Mouse (Mus musculus): Measurements from ENCODE around the gene Gm37240. TPM values are rescaled to one million over a fixed set of nuclear protein-coding genes. Genes with fewer than 3 reads are reported as not detected.

Gm37240 gene
- polyA plus RNA-seq, 1 experiment from 2014 or later, result 0.08 TPM

- Histone ChIP-seq H3K27ac (peak overlapping the region; percentile 41), H3K4me2 (peak overlapping the region; percentile 28), H3K9ac (no peak overlapping the region), H3K27me3 (no peaks in the 10 kb centered on the region), H3K36me3 (no peaks in the 10 kb centered on the region), H3K9me3 (no peaks in the 10 kb centered on the region), H3K4me3 (no peak overlapping the region), H3K4me1 (replicated peaks) (peaks cover 23% of the 10 kb centered on the region)
- peak; percentile 81 for ATAC-seq (ENCODE audit: low FRiP score)
- WGBS, result 57% methylated on average over 18 of the region's 18 CpGs
Observed at GRCm38 (mm10) chr3:84745537-84746189, 1141.7 kb downstream of the Gm37240 start.

GRCm38 (mm10) chr3:84744707-84745106 is 1142.6 kb downstream of the Gm37240 start:
- ATAC-seq (ENCODE audit: low FRiP score), result no peak
- H3K27ac ChIP-seq, result 0 out of 2 replicates have a peak overlapping the region, but pooled peaks have one; percentile 8

GRCm38 (mm10) chr3:84740050-84740596 is 1147.2 kb downstream of the Gm37240 start:
- WGBS, result 43% methylated on average over 10 of the region's 10 CpGs
- H3K9me3 ChIP-seq, result no peaks in the 10 kb centered on the region
- peak overlapping the region; percentile 78 for H3K27ac ChIP-seq
- H3K36me3 ChIP-seq, result no peaks in the 10 kb centered on the region
- H3K4me3 ChIP-seq, result no peak overlapping the region
- ATAC-seq (ENCODE audit: low FRiP score), result peak; percentile 79
- H3K9ac ChIP-seq, result peak overlapping the region; percentile 56
- 0 out of 2 replicates have a peak, but pooled peaks cover 3% of the 10 kb centered on the region for H3K27me3 ChIP-seq
- H3K4me1 ChIP-seq (replicated peaks), result peaks cover 28% of the 10 kb centered on the region
- H3K4me2 ChIP-seq, result peak overlapping the region; percentile 21

More at GRCm38 (mm10) chr3:84744707-84745106, 1142.6 kb downstream of the Gm37240 start:
- Histone ChIP-seq H3K9ac (no peak overlapping the region), H3K36me3 (no peaks in the 10 kb centered on the region), H3K27me3 (no peaks in the 10 kb centered on the region), H3K4me1 (replicated peaks) (peaks cover 31% of the 10 kb centered on the region), H3K4me3 (no peak overlapping the region), H3K4me2 (no peak overlapping the region), H3K9me3 (no peaks in the 10 kb centered on the region)
- 75% methylated on average over 13 of the region's 13 CpGs for WGBS

GRCm38 (mm10) chr3:84737137-84737536 is 1150.2 kb downstream of the Gm37240 start:
- no peaks in the 10 kb centered on the region for H3K36me3 ChIP-seq

GRCm38 (mm10) chr3:84735716-84736115 is 1151.6 kb downstream of the Gm37240 start:
- Histone ChIP-seq H3K36me3 (no peaks in the 10 kb centered on the region), H3K4me3 (no peak overlapping the region), H3K9ac (no peak overlapping the region), H3K9me3 (no peaks in the 10 kb centered on the region), H3K4me2 (no peak overlapping the region), H3K27ac (no peak overlapping the region), H3K27me3 (0 out of 2 replicates have a peak, but pooled peaks cover 12% of the 10 kb centered on the region), H3K4me1 (replicated peaks) (peaks cover 52% of the 10 kb centered on the region)
- WGBS, result 55% methylated on average over 10 of the region's 10 CpGs
- ATAC-seq (ENCODE audit: low FRiP score), result no peak

More at GRCm38 (mm10) chr3:84737137-84737536, 1150.2 kb downstream of the Gm37240 start:
- Histone ChIP-seq H3K4me2 (no peak overlapping the region), H3K27ac (no peak overlapping the region), H3K27me3 (0 out of 2 replicates have a peak, but pooled peaks cover 12% of the 10 kb centered on the region), H3K9ac (no peak overlapping the region), H3K4me3 (no peak overlapping the region), H3K9me3 (no peaks in the 10 kb centered on the region), H3K4me1 (replicated peaks) (peaks cover 38% of the 10 kb centered on the region)
- ATAC-seq (ENCODE audit: low FRiP score), result no peak
- 82% methylated on average over 3 of the region's 3 CpGs for WGBS

- no peak for ATAC-seq (ENCODE audit: low FRiP score)
- peaks cover 26% of the 10 kb centered on the region for H3K27me3 ChIP-seq
- 3% methylated on average over 6 of the region's 6 CpGs for WGBS
- H3K4me2 ChIP-seq, result peak overlapping the region; percentile 53
- no peaks in the 10 kb centered on the region for H3K9me3 ChIP-seq
- H3K4me1 ChIP-seq (replicated peaks), result peaks cover 51% of the 10 kb centered on the region
- H3K27ac ChIP-seq, result peak overlapping the region; percentile 87
- peak overlapping the region; percentile 54 for H3K9ac ChIP-seq
- H3K4me3 ChIP-seq, result peak overlapping the region; percentile 25
- H3K36me3 ChIP-seq, result no peaks in the 10 kb centered on the region
Observed at GRCm38 (mm10) chr3:84732516-84732915, 1154.8 kb downstream of the Gm37240 start.

GRCm38 (mm10) chr3:84732016-84732502 is 1155.3 kb downstream of the Gm37240 start:
- ATAC-seq (ENCODE audit: low FRiP score), result peak; percentile 75
- Histone ChIP-seq H3K4me2 (peak overlapping the region; percentile 53), H3K4me1 (replicated peaks) (peaks cover 51% of the 10 kb centered on the region), H3K4me3 (peak overlapping the region; percentile 25), H3K36me3 (no peaks in the 10 kb centered on the region), H3K9me3 (no peaks in the 10 kb centered on the region), H3K27ac (peak overlapping the region; percentile 87), H3K9ac (peak overlapping the region; percentile 54), H3K27me3 (peaks cover 26% of the 10 kb centered on the region)
- 2% methylated on average over 20 of the region's 20 CpGs for WGBS

GRCm38 (mm10) chr3:84731403-84732015 is 1155.8 kb downstream of the Gm37240 start:
- WGBS, result 12% methylated on average over 9 of the region's 9 CpGs
- Histone ChIP-seq H3K27me3 (peaks cover 26% of the 10 kb centered on the region), H3K4me3 (peak overlapping the region; percentile 25), H3K4me2 (peak overlapping the region; percentile 53), H3K27ac (peak overlapping the region; percentile 87), H3K36me3 (no peaks in the 10 kb centered on the region), H3K9ac (peak overlapping the region; percentile 54), H3K4me1 (replicated peaks) (peaks cover 48% of the 10 kb centered on the region), H3K9me3 (no peaks in the 10 kb centered on the region)
- peak; percentile 36 for ATAC-seq (ENCODE audit: low FRiP score)

GRCm38 (mm10) chr3:84731003-84731402 is 1156.3 kb downstream of the Gm37240 start:
- Histone ChIP-seq H3K4me1 (replicated peaks) (peaks cover 48% of the 10 kb centered on the region), H3K9me3 (no peaks in the 10 kb centered on the region), H3K27me3 (peaks cover 26% of the 10 kb centered on the region), H3K36me3 (no peaks in the 10 kb centered on the region), H3K4me3 (no peak overlapping the region), H3K27ac (peak overlapping the region; percentile 87), H3K9ac (no peak overlapping the region), H3K4me2 (peak overlapping the region; percentile 53)
- ATAC-seq (ENCODE audit: low FRiP score), result no peak; the same call in 1 of the 2 replicates
- WGBS, result 36% methylated on average over 5 of the region's 5 CpGs

- H3K9ac ChIP-seq, result no peak overlapping the region
Observed at GRCm38 (mm10) chr3:84729806-84730205, 1157.5 kb downstream of the Gm37240 start.

GRCm38 (mm10) chr3:84723996-84724395 is 1163.3 kb downstream of the Gm37240 start:
- Histone ChIP-seq H3K9ac (no peak overlapping the region), H3K4me2 (no peak overlapping the region), H3K27me3 (peaks cover 5% of the 10 kb centered on the region; the same call in 1 of the 2 replicates), H3K4me1 (replicated peaks) (no peaks in the 10 kb centered on the region), H3K4me3 (no peak overlapping the region), H3K27ac (no peak overlapping the region), H3K36me3 (no peaks in the 10 kb centered on the region), H3K9me3 (no peaks in the 10 kb centered on the region)
- ATAC-seq (ENCODE audit: low FRiP score), result no peak
- 63% methylated on average over 5 of the region's 5 CpGs for WGBS

More at GRCm38 (mm10) chr3:84729806-84730205, 1157.5 kb downstream of the Gm37240 start:
- H3K4me2 ChIP-seq, result no peak overlapping the region
- H3K27me3 ChIP-seq, result peaks cover 26% of the 10 kb centered on the region
- ATAC-seq (ENCODE audit: low FRiP score), result no peak
- H3K27ac ChIP-seq, result no peak overlapping the region
- H3K4me1 ChIP-seq (replicated peaks), result peaks cover 39% of the 10 kb centered on the region
- H3K4me3 ChIP-seq, result no peak overlapping the region
- no peaks in the 10 kb centered on the region for H3K36me3 ChIP-seq
- WGBS, result 86% methylated on average over 6 of the region's 6 CpGs
- H3K9me3 ChIP-seq, result no peaks in the 10 kb centered on the region

- no peak for ATAC-seq (ENCODE audit: low FRiP score)
- 95% methylated on average over 4 of the region's 4 CpGs for WGBS
Observed at GRCm38 (mm10) chr3:84722680-84723079, 1164.6 kb downstream of the Gm37240 start.

More at GRCm38 (mm10) chr3:84722680-84723079, 1164.6 kb downstream of the Gm37240 start:
- H3K4me2 ChIP-seq, result no peak overlapping the region
- H3K9ac ChIP-seq, result no peak overlapping the region
- H3K36me3 ChIP-seq, result no peaks in the 10 kb centered on the region
- no peaks in the 10 kb centered on the region for H3K4me1 ChIP-seq (replicated peaks)
- H3K9me3 ChIP-seq, result no peaks in the 10 kb centered on the region
- no peak overlapping the region for H3K27ac ChIP-seq
- no peaks in the 10 kb centered on the region for H3K27me3 ChIP-seq
- no peak overlapping the region for H3K4me3 ChIP-seq
